Mouse (Mus musculus) hindbrain, embryonic 14.5 days (tissue): ENCODE measurements at regions not wholly inside any gene's neighbourhood (a gene's known extent, or its start where the extent isn't known, plus 50 kb on each side); places are given as distances from the start of the nearest gene placed in this dataset.

Experiments
- ATAC-seq: fragments of 200-750 bp; cut with Nextera tagmentation; 2 replicates; pipeline ENCODE4 v1.8.0; 2017; ENCODE audit warnings: moderate number of reproducible peaks, mild to moderate bottlenecking, moderate TSS enrichment, moderate library complexity; ENCODE audit not compliant: low FRiP score
- DNase-seq: peaks from one replicate; pipeline ENCODE4 v3.0.0-alpha.2; 2015; ENCODE audit warnings: low spot score
- H3K27ac ChIP-seq: fragments of 300-500 bp; sonication (generic); 2 replicates; pipeline ENCODE4 v1.5.1; 2014; ENCODE audit warnings: mild to moderate bottlenecking, moderate library complexity
- H3K27me3 ChIP-seq: fragments of 300-500 bp; sonication (generic); 2 replicates; pipeline ENCODE4 v1.6.1; 2014; ENCODE audit warnings: mild to moderate bottlenecking, low read length, mixed read lengths; ENCODE audit not compliant: control insufficient read depth, insufficient read depth
- H3K36me3 ChIP-seq: fragments of 300-500 bp; sonication (generic); replicated peaks from 2 replicates; pipeline ENCODE4 v1.6.1; 2014; ENCODE audit not compliant: control insufficient read depth, insufficient read depth
- H3K4me1 ChIP-seq: fragments of 300-500 bp; sonication (generic); replicated peaks from 2 replicates; pipeline ENCODE4 v1.6.1; 2014; ENCODE audit warnings: antibody characterized with exemption, low read length, mixed read lengths; ENCODE audit not compliant: control insufficient read depth, insufficient read depth
- H3K4me2 ChIP-seq: fragments of 300-500 bp; sonication (generic); replicated peaks from 2 replicates; pipeline ENCODE4 v1.6.1; 2014; ENCODE audit warnings: mild to moderate bottlenecking, moderate library complexity
- H3K4me3 ChIP-seq: fragments of 300-500 bp; sonication (generic); replicated peaks from 2 replicates; pipeline ENCODE4 v1.5.1; 2014; ENCODE audit warnings: mild to moderate bottlenecking, low read length
- H3K9ac ChIP-seq: fragments of 300-500 bp; sonication (generic); 2 replicates; pipeline ENCODE4 v1.6.1; 2014
- H3K9me3 ChIP-seq: fragments of 300-500 bp; sonication (generic); 2 replicates; pipeline ENCODE4 v1.6.1; 2016; ENCODE audit warnings: low read length; ENCODE audit not compliant: control insufficient read depth
- WGBS: fragments of 180-500 bp; shearing (Covaris S2); extraction: QIAGEN DNeasy Blood & Tissue Kit; methylation state at CpG from one replicate; pipeline ENCODE4 v1.1.7; 2014; 5-methylcytosine and 5-hydroxymethylcytosine counted together

- Histone ChIP-seq H3K9ac (no peak overlapping the region), H3K4me1 (peaks cover 29% of the 10 kb centered on the region), H3K27ac (no peak overlapping the region), H3K27me3 (peaks cover 44% of the 10 kb centered on the region), H3K9me3 (no peaks in the 10 kb centered on the region), H3K4me3 (no peak overlapping the region), H3K36me3 (no peaks in the 10 kb centered on the region), H3K4me2 (peak overlapping the region; percentile 45)
- ATAC-seq (no peak), DNase-seq (peak; percentile 55)
- 12% methylated on average over 22 of the region's 22 CpGs for WGBS
Observed at GRCm38 (mm10) chr8:12162921-12163705, 115.5 kb upstream of the A230072I06Rik start.

DNA sequence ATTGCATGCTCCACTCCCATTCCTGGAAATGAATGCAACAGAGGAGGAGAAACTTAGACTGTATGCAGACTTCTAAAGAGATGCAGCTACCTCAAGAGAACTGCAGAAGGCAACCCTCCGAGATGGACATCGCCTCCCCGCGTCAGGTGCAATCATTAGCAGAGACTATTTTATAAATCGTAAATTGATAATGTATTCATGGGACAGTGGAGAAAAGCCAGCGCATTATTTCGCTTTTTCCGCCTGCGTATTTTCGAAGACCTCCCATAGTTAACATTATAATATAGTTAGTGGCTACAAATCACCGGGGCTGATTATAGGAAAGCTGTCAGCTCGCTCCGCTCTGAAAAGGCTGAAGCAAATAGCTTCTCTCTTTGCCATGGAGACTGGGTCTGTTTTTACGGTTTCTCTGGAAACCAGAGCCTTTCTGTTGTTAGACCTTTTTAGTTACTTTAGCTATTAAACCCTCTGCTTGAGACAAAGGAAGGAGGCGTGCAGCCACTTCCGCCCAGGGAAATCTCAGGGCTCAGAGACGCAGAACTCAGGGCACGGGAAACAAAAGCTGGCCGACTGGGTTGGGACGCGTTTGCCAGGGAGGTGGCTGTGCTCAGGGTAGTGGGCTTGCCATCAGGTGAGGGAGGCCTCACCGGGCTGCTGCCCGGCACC lies 113.0 kb upstream of the A230072I06Rik start:
- DNase-seq (peak; percentile 57), ATAC-seq (peak; percentile 58; the same call in 1 of the 2 replicates)
- Histone ChIP-seq H3K9me3 (no peaks in the 10 kb centered on the region), H3K36me3 (no peaks in the 10 kb centered on the region), H3K9ac (peak overlapping the region; percentile 39), H3K4me3 (no peak overlapping the region), H3K27me3 (peaks cover 44% of the 10 kb centered on the region), H3K4me2 (peak overlapping the region; percentile 37), H3K4me1 (peaks cover 38% of the 10 kb centered on the region), H3K27ac (peak overlapping the region; percentile 72)
- WGBS, result 11% methylated on average over 23 of the region's 23 CpGs

DNA sequence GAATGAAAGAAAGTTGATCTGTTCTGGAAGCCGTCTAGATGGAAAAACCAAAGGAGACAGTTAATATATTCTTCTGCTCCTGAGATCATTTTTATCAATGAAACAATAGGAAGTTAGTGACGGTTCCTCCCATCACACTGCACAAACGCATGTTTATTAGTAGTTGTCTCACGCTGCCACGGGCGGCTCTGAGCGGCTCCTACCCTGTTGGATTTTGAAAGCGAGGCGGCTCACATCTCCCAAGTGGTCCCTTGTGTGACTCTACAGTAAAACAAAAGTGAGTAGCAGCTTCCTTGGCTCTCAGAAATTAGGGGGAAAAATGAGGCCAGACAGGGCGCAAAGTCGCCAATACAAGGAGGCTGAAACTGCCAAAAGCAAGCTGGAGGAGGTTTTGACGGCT lies 106.8 kb upstream of the A230072I06Rik start:
- no peak for ATAC-seq
- Histone ChIP-seq H3K4me2 (peak overlapping the region; percentile 2; the same call in 1 of the 2 replicates), H3K27ac (no peak overlapping the region), H3K27me3 (peaks cover 14% of the 10 kb centered on the region), H3K9me3 (no peaks in the 10 kb centered on the region), H3K36me3 (no peaks in the 10 kb centered on the region), H3K9ac (no peak overlapping the region), H3K4me1 (peaks cover 42% of the 10 kb centered on the region), H3K4me3 (no peak overlapping the region)
- no peak for DNase-seq
- 45% methylated on average over 12 of the region's 12 CpGs for WGBS

- H3K27ac ChIP-seq, result 0 out of 2 replicates have a peak overlapping the region, but pooled peaks have one; percentile 21
- H3K36me3 ChIP-seq, result no peaks in the 10 kb centered on the region
- no peak for DNase-seq
- no peak overlapping the region for H3K4me3 ChIP-seq
- H3K9ac ChIP-seq, result no peak overlapping the region
- 41% methylated on average over 13 of the region's 13 CpGs for WGBS
- peaks cover 33% of the 10 kb centered on the region for H3K4me1 ChIP-seq
- H3K9me3 ChIP-seq, result no peaks in the 10 kb centered on the region
- no peak for ATAC-seq
- peaks cover 5% of the 10 kb centered on the region; the same call in 1 of the 2 replicates for H3K27me3 ChIP-seq
- H3K4me2 ChIP-seq, result 0 out of 2 replicates have a peak overlapping the region, but pooled peaks have one; percentile 10
Observed at GRCm38 (mm10) chr8:12175496-12175895, 103.1 kb upstream of the A230072I06Rik start.

- no peak for DNase-seq
- no peaks in the 10 kb centered on the region for H3K9me3 ChIP-seq
- WGBS, result 71% methylated on average over 4 of the region's 4 CpGs
Observed at GRCm38 (mm10) chr8:12184666-12185065, 94.0 kb upstream of the A230072I06Rik start.

DNA sequence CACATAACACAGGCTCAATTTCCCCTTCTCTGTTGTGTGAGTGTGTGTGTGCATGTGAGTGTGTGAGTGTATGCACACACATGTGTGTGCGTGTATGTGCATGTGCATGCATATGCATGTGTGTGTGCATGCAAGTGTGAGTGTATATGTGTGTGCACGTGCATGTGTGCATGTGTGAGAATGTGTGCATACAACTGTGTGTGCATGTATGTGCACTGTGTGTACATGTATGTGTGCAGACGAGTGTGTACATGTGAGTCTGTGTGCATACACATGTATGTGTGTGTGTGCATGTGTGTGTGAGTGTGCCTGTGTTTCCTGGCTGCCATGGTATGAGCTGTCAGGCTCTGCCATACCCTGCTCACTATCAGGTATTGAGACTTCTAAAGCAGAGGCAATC lies 91.3 kb upstream of the A230072I06Rik start:
- Histone ChIP-seq H3K4me3 (no peak overlapping the region), H3K9ac (no peak overlapping the region), H3K27me3 (peaks cover 7% of the 10 kb centered on the region; the same call in 1 of the 2 replicates), H3K27ac (no peak overlapping the region), H3K4me1 (peaks cover 5% of the 10 kb centered on the region; the same call in 1 of the 2 replicates), H3K36me3 (no peaks in the 10 kb centered on the region), H3K9me3 (no peaks in the 10 kb centered on the region), H3K4me2 (no peak overlapping the region)
- DNase-seq (no peak), ATAC-seq (no peak)
- 99% methylated on average over 3 of the region's 3 CpGs for WGBS

More at GRCm38 (mm10) chr8:12184666-12185065, 94.0 kb upstream of the A230072I06Rik start:
- Histone ChIP-seq H3K36me3 (no peaks in the 10 kb centered on the region), H3K27me3 (peaks cover 11% of the 10 kb centered on the region; the same call in 1 of the 2 replicates), H3K4me2 (no peak overlapping the region), H3K4me3 (no peak overlapping the region), H3K9ac (no peak overlapping the region), H3K4me1 (peaks cover 5% of the 10 kb centered on the region; the same call in 1 of the 2 replicates), H3K27ac (no peak overlapping the region)
- ATAC-seq, result no peak

DNA sequence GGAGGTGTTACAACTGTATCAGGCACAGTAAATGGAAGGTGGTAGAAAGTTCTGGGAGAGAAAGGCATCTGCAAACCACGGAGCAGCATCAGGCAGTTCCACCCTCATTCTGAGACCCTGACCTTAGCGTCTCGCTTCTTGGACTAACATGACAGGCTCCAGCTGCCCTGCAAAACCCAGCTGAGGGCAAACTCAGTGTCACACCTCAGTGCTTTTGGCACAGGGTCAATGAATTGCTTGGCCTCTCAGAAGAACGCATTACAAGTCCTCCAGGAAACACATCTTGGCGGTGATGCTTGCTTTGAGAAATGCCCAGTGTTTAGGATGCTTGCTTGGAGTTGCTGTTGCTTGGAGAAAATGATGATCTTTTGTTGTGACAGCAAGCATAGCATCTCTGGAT lies 90.2 kb upstream of the A230072I06Rik start:
- ATAC-seq, result no peak
- peaks cover 7% of the 10 kb centered on the region; the same call in 1 of the 2 replicates for H3K27me3 ChIP-seq
- H3K27ac ChIP-seq, result no peak overlapping the region
- H3K4me3 ChIP-seq, result no peak overlapping the region
- DNase-seq, result no peak
- no peaks in the 10 kb centered on the region for H3K9me3 ChIP-seq
- no peak overlapping the region for H3K4me2 ChIP-seq
- WGBS, result 51% methylated on average over 5 of the region's 5 CpGs
- no peak overlapping the region for H3K9ac ChIP-seq
- H3K36me3 ChIP-seq, result no peaks in the 10 kb centered on the region
- H3K4me1 ChIP-seq, result peaks cover 5% of the 10 kb centered on the region; the same call in 1 of the 2 replicates

DNA sequence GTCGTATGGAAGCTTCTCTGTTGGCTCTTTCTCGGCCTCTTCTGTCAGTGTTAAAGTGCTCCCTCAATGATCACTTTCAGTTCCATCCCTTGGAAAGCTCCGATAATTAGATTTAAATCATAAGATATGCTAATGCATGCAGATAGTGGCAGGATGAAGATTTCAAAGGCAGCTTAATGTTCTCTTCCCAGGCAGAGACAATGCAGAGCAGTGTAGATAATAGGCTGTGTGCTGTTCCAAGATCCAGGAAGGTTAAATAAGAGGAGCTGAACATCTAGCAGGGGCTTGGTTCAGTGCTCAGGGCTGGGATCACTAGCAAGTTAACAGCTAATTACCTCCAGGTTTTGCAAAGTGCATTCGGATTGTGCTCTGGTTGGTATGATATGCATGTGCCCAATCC lies 89.7 kb upstream of the A230072I06Rik start:
- Histone ChIP-seq H3K9me3 (no peaks in the 10 kb centered on the region), H3K4me2 (no peak overlapping the region), H3K27me3 (peaks cover 7% of the 10 kb centered on the region; the same call in 1 of the 2 replicates), H3K27ac (no peak overlapping the region), H3K9ac (no peak overlapping the region), H3K4me1 (peaks cover 5% of the 10 kb centered on the region; the same call in 1 of the 2 replicates), H3K4me3 (no peak overlapping the region), H3K36me3 (no peaks in the 10 kb centered on the region)
- ATAC-seq (no peak), DNase-seq (no peak)
- WGBS, result 52% methylated on average over 4 of the region's 4 CpGs

GRCm38 (mm10) chr8:12192006-12192405 lies 86.6 kb upstream of the A230072I06Rik start:
- 25% methylated on average over 8 of the region's 8 CpGs for WGBS
- H3K36me3 ChIP-seq, result no peaks in the 10 kb centered on the region
- ATAC-seq, result no peak
- H3K27me3 ChIP-seq, result no peaks in the 10 kb centered on the region; the same call in none of the 2 replicates
- no peak overlapping the region for H3K4me3 ChIP-seq
- H3K4me1 ChIP-seq, result peaks cover 5% of the 10 kb centered on the region; the same call in 1 of the 2 replicates
- DNase-seq, result no peak
- H3K9ac ChIP-seq, result no peak overlapping the region
- H3K9me3 ChIP-seq, result no peaks in the 10 kb centered on the region
- no peak overlapping the region for H3K4me2 ChIP-seq
- no peak overlapping the region for H3K27ac ChIP-seq
